Mouse (Mus musculus) layer of hippocampus, postnatal 25 days (tissue): Measurements from ENCODE around the gene Olfr799. TPM values are rescaled to one million over a fixed set of nuclear protein-coding genes. Genes with fewer than 3 reads are reported as not detected.

ENCODE experiments used
- DNase-seq, 2 experiments: peaks; one replicate each; pipeline ENCODE4 v3.0.0; 2022; ENCODE audit warnings: mixed read lengths in 2 of 2, low spot score in 1 of 2; ENCODE audit errors: extremely low spot score in 1 of 2
- total RNA-seq, 2 experiments: library from RNA; stranded (reverse); gene quantifications; 2 replicates each; pipeline ENCODE4 v1.2.3; 2021

Olfr799 gene
- not detected for total RNA-seq

DNA sequence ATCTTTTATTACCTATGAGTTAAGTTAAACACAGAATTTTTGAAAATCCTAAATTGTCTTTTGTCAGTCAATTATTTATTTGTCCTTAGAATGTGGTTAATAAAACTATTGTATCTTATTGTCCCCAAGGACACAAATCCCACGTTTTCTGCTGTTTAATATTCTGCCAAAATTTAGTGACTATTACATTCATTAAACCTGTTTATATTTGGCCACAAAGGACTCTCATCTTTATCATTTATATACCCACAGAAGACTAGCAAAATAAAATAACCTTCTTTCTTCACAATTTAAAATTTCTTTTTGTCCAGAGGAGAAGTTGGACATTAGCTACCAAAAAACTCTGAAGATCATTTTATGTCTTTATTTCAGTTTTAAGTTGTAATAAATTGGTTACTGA is at the start of gene Olfr799:
Gene Olfr799, plus strand, starts transcription at position 301 of the 400 bp plus-strand sequence.
- DNase-seq: no peak

DNA sequence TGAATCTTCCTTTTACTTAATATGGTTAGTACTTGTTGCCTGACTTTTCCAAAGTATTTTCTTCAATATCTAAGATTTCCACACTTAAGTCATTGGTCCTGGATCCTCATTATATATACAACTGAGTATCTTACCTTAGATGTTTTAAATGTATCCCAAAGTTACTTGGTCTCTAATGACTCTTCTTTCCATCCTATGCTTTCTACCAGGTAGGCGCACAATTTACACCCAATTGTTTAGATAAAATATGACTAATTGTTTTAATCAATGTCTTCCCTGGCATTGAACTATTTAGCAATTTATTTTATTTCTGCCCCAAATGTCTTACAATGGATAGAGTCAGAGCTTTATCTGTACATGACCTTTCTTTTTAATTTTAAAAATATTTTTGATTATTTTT is 24.8 kb upstream of the Olfr799 start, which contains the start of gene Olfr796:
Gene Olfr796, minus strand, starts transcription at position 101 of the 400 bp plus-strand sequence.
- no peak for DNase-seq

DNA sequence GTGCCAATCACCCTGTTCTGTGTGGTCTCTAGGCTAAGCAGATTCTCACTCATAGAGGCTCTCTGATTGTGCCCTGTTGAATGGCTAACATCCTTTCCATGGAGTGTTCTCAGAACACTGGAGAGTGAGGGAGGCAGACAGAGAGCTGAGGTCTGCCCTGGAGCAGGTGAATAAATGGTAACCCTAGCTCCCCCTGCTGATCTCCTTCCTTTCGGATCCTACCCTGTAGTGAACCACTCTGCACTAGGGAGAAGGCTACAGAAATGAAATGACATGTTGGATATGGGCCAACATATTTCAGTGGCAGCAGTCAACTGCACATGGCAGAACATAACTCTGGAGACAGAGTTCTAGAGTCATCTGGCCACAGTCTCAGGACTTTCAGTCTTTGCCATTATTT is 15.6 kb upstream of the Olfr799 start:
- DNase-seq: no peak

DNA sequence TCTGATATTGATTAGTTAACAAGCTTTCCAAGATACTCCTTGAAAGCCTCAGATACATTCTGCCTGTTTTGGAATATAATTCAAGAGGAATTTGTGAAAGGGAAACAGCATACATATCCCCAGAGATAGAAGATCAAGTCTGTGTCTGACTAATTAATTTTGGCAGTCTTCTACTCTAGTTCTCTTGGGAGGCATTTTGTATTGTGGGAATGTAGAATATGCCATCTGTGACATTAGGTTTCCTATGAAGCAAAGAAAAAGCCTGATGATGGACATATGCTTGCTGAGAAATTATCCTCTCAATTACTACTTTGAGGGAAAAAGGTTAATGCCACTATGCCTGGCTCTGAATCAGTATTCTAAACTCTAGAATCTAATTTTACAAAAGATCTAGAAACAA is 14.0 kb upstream of the Olfr799 start:
- no peak for DNase-seq

DNA sequence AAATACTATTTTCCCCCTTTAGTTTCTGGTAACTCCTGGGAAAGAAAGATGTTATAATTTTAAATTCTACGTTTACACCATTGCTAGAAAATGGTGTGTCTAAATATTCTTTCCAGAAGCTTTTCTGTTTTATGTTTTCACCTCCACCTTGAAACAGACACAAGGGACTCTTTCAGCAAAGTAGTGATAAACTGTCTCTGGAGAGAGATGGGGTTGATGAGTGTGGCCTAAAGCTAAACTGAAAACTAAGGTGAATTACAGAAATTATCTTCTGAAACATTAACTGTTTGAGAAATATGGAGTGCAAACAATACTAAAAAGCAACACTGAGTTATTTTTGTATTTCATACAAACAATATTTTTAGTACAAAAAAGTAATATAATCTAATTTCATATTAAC is 9.4 kb upstream of the Olfr799 start, which contains the start of gene Olfr798:
Gene Olfr798, minus strand, starts transcription at position 101 of the 400 bp plus-strand sequence.
- no peak for DNase-seq

DNA sequence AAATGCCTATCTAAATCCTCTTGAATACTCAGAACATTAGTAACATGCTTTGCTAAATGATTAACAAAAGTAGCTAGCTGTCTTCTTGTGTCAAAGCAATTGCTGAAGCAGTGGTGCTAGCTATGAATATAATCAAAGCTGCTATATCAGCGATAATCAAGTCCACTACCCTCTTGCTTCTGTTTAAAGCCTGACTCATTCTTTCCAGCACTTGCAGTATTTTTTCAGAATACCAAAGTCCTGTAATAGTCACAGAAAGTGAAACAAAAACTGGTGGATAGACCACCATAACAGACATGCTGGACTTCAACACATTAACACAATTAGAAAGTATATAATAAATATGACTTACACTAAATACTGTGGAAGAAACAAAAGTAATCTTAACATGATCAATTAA is 14.5 kb downstream of the Olfr799 start:
- no peak for DNase-seq

DNA sequence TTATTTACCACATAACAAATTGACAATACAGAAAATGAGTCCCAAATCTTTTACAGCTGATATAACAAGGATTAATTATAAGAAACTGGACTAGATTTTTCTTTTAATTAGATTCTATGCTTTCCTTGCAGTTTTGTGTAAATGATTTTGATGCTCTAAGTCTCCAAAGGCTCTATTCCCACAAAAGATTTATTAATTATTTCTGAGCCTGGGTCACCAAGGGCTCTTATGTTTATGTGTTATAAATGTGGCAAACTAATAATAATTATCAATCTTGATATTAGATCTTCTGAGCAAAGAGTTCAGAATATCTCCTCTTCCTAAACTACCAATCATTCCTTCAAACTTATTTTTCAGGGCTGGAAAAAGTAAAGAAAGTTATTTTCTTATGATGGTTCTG is 20.1 kb downstream of the Olfr799 start, which contains the start of gene Olfr800:
Gene Olfr800, plus strand, starts transcription at position 301 of the 400 bp plus-strand sequence.
- no peak for DNase-seq

DNA sequence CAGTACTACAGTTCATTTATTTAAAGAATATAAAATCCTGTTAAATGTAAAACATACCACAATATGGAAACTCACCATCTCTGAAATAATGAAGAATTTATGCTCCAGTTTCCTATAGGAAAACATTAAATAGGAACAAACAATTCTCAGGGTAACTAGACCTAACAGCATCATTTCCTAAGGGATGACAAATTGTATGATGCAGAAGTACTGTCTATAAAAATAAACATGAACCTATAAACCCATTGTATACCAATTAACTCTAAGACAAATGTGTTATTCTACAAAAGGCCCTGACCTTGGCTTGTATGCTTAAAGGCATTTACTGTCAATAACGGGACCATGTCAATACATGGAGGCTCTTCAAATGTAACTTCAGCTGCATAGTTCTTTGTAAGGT is 36.5 kb downstream of the Olfr799 start, which contains the start of gene Olfr801:
Gene Olfr801, minus strand, starts transcription at position 101 of the 400 bp plus-strand sequence.
- DNase-seq: no peak

DNA sequence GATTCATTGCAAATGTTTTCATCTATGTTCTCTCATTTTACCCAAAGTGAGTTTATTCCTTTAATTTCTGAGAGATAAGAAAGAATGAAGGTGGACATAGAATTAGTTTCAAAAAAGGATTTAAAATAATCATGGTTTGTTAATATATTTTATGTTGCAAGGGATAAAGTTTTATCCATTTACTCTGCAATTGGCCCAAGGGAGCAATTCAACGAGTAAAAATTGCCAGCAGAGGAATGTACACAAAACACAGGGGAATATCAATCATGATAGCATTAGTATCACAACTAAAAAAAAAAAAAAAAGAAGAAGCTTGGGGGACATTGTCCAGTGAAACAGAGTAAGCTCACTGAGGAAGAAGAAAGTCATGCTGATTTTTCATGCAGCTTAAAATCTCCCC is 50.8 kb downstream of the Olfr799 start, which contains the start of gene Olfr802:
Gene Olfr802, minus strand, starts transcription at position 101 of the 400 bp plus-strand sequence.
- no peak for DNase-seq

DNA sequence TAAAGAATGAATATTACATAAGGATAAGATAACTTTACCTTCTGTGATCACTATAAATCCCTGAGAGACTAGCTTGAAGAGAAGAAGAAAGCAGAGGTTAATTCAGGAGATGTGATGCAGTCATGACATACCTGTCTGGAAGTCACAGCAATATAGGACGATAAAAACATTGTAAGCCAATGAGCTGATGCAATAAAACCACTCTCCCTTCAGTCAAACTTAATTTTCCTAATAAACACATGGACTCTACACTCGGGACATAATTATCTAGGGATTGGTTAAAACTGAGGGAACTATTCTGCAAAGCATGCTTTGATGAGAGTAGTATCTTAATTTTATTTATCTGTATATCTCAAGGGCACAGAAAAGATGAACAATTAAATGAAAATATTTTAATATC is 56.9 kb downstream of the Olfr799 start, which contains the start of gene Olfr803:
Gene Olfr803, minus strand, starts transcription at position 101 of the 400 bp plus-strand sequence.
- no peak for DNase-seq

Other genes starting within 250 kb of the Olfr799 start
- gene Olfr785, start 232.1 kb upstream of the Olfr799 start, total RNA-seq: not detected
- not detected for gene Olfr786, start 210.2 kb upstream of the Olfr799 start, total RNA-seq
- not detected for gene Olfr787, start 175.6 kb upstream of the Olfr799 start, total RNA-seq
- gene Olfr788, start 166.5 kb upstream of the Olfr799 start, total RNA-seq: not detected
- gene Olfr789, start 152.7 kb upstream of the Olfr799 start, total RNA-seq: not detected
- not detected for gene Olfr790, start 139.0 kb upstream of the Olfr799 start, total RNA-seq
- not detected for gene Olfr791, start 115.7 kb upstream of the Olfr799 start, total RNA-seq
- gene Olfr792, start 98.3 kb upstream of the Olfr799 start, total RNA-seq: not detected
- gene Olfr794, start 69.8 kb upstream of the Olfr799 start, total RNA-seq: not detected
- not detected for gene Olfr796, start 24.9 kb upstream of the Olfr799 start, total RNA-seq
- gene Olfr798, start 9.6 kb upstream of the Olfr799 start, total RNA-seq: not detected
- gene Olfr800, start 20.2 kb downstream of the Olfr799 start, total RNA-seq: not detected
- not detected for gene Olfr801, start 36.4 kb downstream of the Olfr799 start, total RNA-seq
- not detected for gene Olfr802, start 50.7 kb downstream of the Olfr799 start, total RNA-seq
- not detected for gene Olfr803, start 56.8 kb downstream of the Olfr799 start, total RNA-seq
- gene Olfr804, start 65.7 kb downstream of the Olfr799 start, total RNA-seq: not detected
- gene Olfr805, start 91.9 kb downstream of the Olfr799 start, total RNA-seq: not detected
- gene Olfr806, start 104.4 kb downstream of the Olfr799 start, total RNA-seq: not detected
- gene Olfr807, start 120.3 kb downstream of the Olfr799 start, total RNA-seq: not detected
- not detected for gene Olfr808, start 128.0 kb downstream of the Olfr799 start, total RNA-seq
- gene Olfr809, start 137.2 kb downstream of the Olfr799 start, total RNA-seq: not detected
- gene Olfr810, start 157.4 kb downstream of the Olfr799 start, total RNA-seq: not detected
- not detected for gene Olfr811, start 166.9 kb downstream of the Olfr799 start, total RNA-seq
- not detected for gene Olfr812, start 208.6 kb downstream of the Olfr799 start, total RNA-seq
- not detected for gene Olfr813, start 217.9 kb downstream of the Olfr799 start, total RNA-seq
- gene Olfr814, start 242.4 kb downstream of the Olfr799 start, total RNA-seq: not detected